Mouse (Mus musculus) cerebellum, postnatal 25 days (tissue): ENCODE data around the gene Spata13.

Experiments used
- DNase-seq, 2 experiments: peaks; one replicate each; pipeline ENCODE4 v3.0.0; 2021; ENCODE audit warnings: mixed read lengths in 2 of 2

Spata13 gene

GRCm38 (mm10) chr14:60752892-60753800 is 119.3 kb downstream of the Spata13 start:
- peak in 1 of 2 experiments; percentile 58 for DNase-seq

DNA sequence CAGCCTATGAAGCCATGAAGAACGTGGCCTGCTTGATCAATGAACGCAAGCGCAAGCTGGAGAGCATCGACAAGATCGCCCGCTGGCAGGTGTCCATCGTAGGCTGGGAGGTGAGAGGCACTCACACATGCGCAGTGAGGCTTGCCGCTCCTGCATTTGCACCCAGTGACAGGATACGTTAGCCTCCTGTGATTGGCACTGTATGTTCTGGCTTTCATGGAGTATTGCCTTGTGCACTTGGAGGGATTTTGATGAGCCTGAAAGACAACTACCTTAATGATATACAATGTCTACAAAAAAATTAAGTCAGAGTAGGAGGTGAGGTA is 120.0 kb downstream of the Spata13 start:
- no peak for DNase-seq

GRCm38 (mm10) chr14:60754656-60755055 is 120.9 kb downstream of the Spata13 start:
- no peak for DNase-seq

- peak; percentile 76 to 82 for DNase-seq
Measured at GRCm38 (mm10) chr14:60756271-60756670, 122.5 kb downstream of the Spata13 start.

- DNase-seq = no peak
Measured at GRCm38 (mm10) chr14:60757265-60757664, 123.5 kb downstream of the Spata13 start.

GRCm38 (mm10) chr14:60757722-60758121 is 123.9 kb downstream of the Spata13 start:
- DNase-seq = no peak

DNA sequence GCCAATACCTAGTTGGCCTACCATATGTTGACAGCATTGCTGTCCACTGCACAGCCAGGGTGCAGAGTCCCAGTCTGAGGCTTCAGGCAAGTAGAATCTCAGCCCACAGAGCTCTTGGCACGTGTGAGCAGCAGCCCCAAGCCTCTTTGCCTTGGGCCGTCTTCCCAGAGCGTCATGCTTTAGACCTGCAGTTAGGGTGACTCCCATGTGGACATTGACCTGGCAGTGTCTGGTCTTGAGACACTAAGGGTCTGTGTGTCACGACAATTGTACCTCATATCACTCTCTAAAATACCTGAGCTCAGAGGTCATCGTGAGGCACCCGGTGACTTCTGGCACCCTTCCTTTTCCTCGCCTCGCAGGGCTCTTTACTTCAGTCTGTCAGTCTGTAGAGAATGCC is 125.3 kb downstream of the Spata13 start:
- DNase-seq = no peak

- DNase-seq = no peak
Measured at GRCm38 (mm10) chr14:60761801-60762200, 128.0 kb downstream of the Spata13 start.

DNA sequence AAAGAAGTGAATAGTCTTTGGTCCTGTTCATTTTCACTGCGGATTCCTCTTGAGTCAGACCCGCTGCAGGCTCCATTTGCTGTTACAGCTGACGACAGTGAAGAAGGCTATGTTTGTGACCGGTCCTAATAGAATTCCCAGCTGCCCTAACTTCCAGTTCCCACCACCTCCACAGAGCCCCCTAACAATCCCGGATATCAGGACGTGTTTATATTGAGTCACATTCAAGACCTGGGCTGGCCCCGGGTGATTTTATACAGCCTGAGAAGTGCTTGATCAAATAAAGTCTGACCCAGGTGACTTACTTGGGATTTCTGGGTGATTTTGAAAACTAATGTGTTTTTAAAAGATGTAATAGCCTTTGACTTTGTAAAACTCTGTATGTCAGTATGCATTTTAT is 129.0 kb downstream of the Spata13 start:
- DNase-seq = no peak

GRCm38 (mm10) chr14:60763746-60764145 is 129.9 kb downstream of the Spata13 start:
- no peak for DNase-seq

DNA sequence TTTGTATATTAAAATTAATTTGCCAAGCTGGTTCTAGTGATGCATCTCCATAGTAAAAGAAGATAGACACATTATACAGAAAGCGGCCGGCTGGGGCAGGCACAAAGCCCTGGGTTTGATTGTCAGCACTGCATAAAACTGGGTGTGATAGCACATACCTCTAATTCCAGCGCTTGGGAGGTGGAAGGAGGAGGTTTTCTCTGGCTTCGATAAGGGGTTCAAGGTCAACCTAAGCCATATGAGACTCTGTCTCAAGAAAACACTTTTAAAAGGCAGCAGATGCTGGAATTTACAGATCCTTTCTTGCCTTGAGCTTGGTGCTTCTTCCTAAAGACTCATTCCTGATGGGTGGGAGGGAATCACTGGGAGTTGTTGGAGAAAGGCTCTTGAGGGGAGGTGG is 130.7 kb downstream of the Spata13 start:
- no peak for DNase-seq

DNA sequence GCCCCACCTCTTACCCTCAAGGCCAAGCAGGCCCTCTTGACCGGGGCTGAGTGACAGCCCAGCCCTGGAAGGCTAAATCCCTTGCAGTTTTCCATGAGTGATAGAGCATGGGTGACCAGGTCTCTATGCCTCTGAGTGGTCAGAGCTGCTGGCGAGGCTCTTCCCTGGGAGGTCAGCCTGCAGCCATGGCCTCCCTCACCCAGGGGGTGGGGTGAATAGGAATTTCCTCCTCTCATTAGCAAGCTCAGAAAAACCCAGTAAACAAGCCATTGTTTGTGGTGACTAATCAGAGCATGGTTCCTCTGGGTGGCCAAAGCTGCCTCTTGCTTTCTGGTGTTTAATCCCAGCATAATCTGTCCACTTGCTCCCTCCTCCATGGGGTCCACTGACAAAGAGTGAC is 131.2 kb downstream of the Spata13 start:
- DNase-seq = no peak

GRCm38 (mm10) chr14:60767884-60768283 is 134.1 kb downstream of the Spata13 start, which contains the start of gene C1qtnf9:
Gene C1qtnf9 (plus strand): TSS chr14:60768134.
- no peak for DNase-seq

GRCm38 (mm10) chr14:60769340-60769739 is 135.5 kb downstream of the Spata13 start:
- DNase-seq = no peak

- peak in 1 of 2 experiments; percentile 26 for DNase-seq
Measured at GRCm38 (mm10) chr14:60770594-60770993, 136.8 kb downstream of the Spata13 start.

DNA sequence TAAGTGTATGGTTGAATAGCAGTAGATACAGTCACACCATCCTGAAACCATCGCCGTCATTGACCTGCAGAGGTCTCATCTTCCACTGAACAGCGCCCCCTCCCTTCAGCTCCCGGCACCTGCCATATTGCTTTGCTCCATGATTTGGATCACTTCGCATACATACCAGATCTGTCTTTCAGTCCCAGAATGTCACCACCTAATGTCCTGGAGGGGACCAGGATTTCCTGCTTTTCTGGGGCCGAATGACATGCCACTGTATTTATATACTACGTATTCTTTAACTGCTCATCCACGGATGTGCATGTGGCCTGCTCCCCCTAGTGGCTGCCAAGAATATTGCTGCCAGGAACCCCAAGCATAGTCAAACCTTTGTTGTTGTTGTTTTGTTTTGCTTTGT is 137.3 kb downstream of the Spata13 start:
- DNase-seq = peak; percentile 83 to 90

DNA sequence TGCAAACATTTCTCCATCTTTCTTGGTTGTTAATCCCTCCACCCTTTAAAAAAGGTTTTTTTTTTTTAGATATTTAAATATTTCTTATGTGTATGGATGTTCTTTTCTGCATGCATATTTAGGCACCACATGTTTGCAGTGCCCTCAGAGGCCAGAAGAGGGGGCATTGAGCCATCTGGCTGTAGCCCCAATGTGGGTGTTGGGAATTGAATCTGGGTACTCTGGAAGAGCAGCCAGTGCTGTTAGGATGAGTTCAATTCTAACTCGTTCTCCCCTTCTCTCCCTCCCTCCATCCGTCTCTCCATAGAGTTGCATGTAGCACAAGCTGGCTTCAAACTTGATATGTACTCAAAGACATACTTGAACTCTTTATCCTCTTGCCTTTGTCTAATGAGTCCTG is 139.7 kb downstream of the Spata13 start:
- no peak for DNase-seq

- DNase-seq = no peak
Measured at GRCm38 (mm10) chr14:60776521-60776920, 142.7 kb downstream of the Spata13 start.

GRCm38 (mm10) chr14:60777485-60777919 is 143.7 kb downstream of the Spata13 start:
- DNase-seq = no peak

DNA sequence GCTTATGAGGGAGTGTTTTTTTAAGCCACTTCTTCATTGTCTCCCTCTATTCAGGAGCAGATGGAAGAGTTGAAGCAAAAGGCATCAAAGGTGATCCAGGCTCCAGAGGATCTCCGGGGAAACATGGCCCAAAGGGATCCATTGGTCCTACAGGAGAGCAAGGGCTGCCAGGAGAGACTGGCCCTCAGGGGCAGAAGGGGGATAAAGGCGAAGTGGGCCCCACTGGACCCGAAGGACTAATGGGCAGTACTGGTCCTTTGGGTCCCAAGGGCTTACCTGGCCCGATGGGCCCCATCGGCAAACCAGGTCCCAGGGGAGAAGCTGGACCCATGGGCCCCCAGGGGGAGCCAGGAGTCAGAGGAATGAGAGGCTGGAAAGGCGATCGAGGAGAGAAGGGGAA is 145.4 kb downstream of the Spata13 start:
- DNase-seq = no peak

DNA sequence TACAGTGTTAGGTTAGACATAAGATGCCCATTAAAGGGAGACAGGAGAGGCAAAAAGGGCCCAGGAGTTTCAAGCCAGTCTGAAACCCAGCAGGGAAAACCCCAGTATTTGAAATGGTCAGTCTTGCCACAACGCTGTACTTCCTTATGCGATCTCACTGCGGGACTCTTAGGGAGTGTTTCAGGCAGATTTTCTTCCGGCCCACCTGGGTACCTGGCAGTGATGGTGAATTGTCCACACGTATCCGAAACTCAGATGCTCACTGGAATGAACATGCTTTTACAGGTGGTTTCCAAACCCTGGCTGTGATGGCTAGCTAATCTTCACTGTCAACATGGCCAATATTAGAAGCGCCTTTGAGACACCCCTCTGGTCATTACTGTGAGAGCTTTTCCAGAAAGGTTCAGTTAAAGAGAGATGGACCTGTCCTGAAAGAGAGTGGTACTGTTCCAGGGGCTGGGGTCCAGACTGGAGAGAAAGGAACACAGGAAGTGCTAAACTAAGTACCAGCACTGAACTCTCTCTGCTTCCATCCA is 148.4 kb downstream of the Spata13 start:
- no peak for DNase-seq

GRCm38 (mm10) chr14:60783196-60783595 is 149.4 kb downstream of the Spata13 start:
- no peak for DNase-seq

DNA sequence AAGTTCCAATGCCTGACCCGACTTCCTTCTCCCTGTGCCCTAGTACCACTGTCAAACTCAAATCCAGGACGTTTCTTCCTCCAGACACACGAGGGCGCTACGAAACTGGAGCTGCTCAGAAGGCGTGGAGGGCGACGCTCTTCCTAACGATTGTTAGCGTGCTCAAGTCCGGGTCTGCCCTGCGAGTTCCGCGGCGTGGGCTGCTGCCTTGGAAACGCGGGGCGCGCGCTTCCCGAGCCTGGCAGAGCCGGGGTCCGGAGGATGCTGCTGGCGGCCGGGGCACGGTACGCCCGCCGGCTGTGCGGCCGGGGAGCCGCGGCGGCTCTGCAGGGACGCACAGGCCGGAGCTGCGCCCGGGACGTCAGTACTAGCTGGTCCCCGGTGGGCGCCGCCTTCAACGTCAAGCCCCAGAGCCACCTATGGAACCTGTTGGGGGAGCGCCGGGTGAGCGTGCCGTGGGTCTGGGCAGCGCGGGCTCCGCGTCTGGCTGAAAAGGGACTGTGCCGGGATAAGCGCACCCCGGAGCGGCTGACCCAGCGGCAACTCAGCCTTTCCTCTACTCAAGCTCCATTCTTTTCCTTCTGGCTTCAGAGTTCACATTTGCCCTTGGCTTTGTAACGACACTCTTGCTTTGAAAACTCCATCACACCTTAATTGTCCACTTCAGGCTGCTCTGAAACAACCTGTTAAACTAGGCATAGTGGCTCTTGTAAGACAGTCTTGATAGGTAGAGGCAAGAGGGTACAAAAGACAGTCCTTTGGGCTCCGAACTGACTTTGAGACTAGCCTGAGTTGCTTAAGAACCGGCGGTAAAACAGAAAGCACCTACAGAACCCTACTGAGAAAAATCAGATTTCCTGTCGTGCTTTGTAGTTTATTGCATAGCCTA is 150.9 kb downstream of the Spata13 start, which contains the start of gene Mipep:
Gene Mipep, plus strand, starts transcription at position 147 of the 889 bp plus-strand sequence.
- peak; percentile 90 to 92 for DNase-seq
